Mouse (Mus musculus) megakaryocyte, embryonic 14.5 days (primary cell): Measurements from ENCODE around the gene Cela1. TPM values are rescaled to one million over a fixed set of nuclear protein-coding genes. Genes with fewer than 3 reads are reported as not detected.
A peak's percentile ranks its signal among the peaks of the same experiment; 100 is the strongest.

ENCODE experiments used
- H3K27me3 ChIP-seq: replicated peaks from 2 replicates; pipeline ENCODE3; 2012; ENCODE audit warnings: inconsistent platforms
- H3K36me3 ChIP-seq: replicated peaks from 2 replicates; pipeline ENCODE3; 2012; ENCODE audit warnings: low read length, inconsistent platforms, mixed read lengths
- H3K4me1 ChIP-seq: 2 replicates; pipeline ENCODE4 v1.6.1; 2012; ENCODE audit warnings: inconsistent platforms
- H3K4me3 ChIP-seq: replicated peaks from 2 replicates; pipeline ENCODE3; 2012; ENCODE audit warnings: moderate library complexity, mild to moderate bottlenecking, inconsistent platforms
- H3K9me3 ChIP-seq: 2 replicates; pipeline ENCODE4 v1.6.1; 2012; ENCODE audit warnings: inconsistent platforms
- FLI1 ChIP-seq: IDR thresholded peaks from 2 replicates; pipeline ENCODE4 v1.6.1; 2012; ENCODE audit warnings: low read length, inconsistent platforms, mixed read lengths
- GATA1 ChIP-seq: IDR thresholded peaks from 3 replicates; pipeline ENCODE4 v1.6.1; 2012; ENCODE audit warnings: mixed read lengths, low read length, inconsistent platforms, borderline replicate concordance
- polyA plus RNA-seq: library from polyadenylated mRNA; stranded (reverse); fragments of >175 nt; gene quantifications from 2 replicates; pipeline ENCODE4 v1.2.3, GENCODE M21; 2012; ENCODE audit warnings: low replicate concordance; ENCODE audit not compliant: insufficient read depth

The Cela1 gene
- 12.5 and 23.0 TPM in 2 replicates for polyA plus RNA-seq

- Histone ChIP-seq H3K9me3 (no peaks in the 10 kb centered on the region), H3K4me1 (peaks cover 70% of the 10 kb centered on the region), H3K27me3 (peaks cover 19% of the 10 kb centered on the region), H3K4me3 (peak within 1 kb of the TSS; percentile 87), H3K36me3 (peaks cover 19% of the 10 kb centered on the region)
- no peak for TF ChIP-seq FLI1
Observed at GRCm38 (mm10) chr15:100687430-100687971, at the start of gene Cela1. Gene Cela1, minus strand, starts transcription at chr15:100687921.

- peaks cover 69% of the 10 kb centered on the region for H3K4me1 ChIP-seq
- H3K9me3 ChIP-seq = no peaks in the 10 kb centered on the region
- H3K4me3 ChIP-seq = no peak overlapping the region
- peaks cover 19% of the 10 kb centered on the region for H3K27me3 ChIP-seq
- no peaks in the 10 kb centered on the region for H3K36me3 ChIP-seq
- TF ChIP-seq FLI1 (no peak), GATA1 (no peak)
Observed at GRCm38 (mm10) chr15:100735953-100736300, 48.2 kb upstream of the Cela1 start.

- TF ChIP-seq FLI1 (no peak), GATA1 (no peak)
- Histone ChIP-seq H3K9me3 (no peaks in the 10 kb centered on the region), H3K27me3 (peaks cover 24% of the 10 kb centered on the region), H3K4me1 (peaks cover 74% of the 10 kb centered on the region), H3K4me3 (peak overlapping the region; percentile 48), H3K36me3 (no peaks in the 10 kb centered on the region)
Observed at GRCm38 (mm10) chr15:100735095-100735952, 47.6 kb upstream of the Cela1 start.

GRCm38 (mm10) chr15:100732580-100732979 is 44.9 kb upstream of the Cela1 start:
- peaks cover 76% of the 10 kb centered on the region for H3K4me1 ChIP-seq
- H3K36me3 ChIP-seq = no peaks in the 10 kb centered on the region
- H3K27me3 ChIP-seq = peaks cover 42% of the 10 kb centered on the region
- no peak for TF ChIP-seq GATA1
- TF ChIP-seq FLI1 = no peak
- peak overlapping the region; percentile 69 for H3K4me3 ChIP-seq
- H3K9me3 ChIP-seq = no peaks in the 10 kb centered on the region

GRCm38 (mm10) chr15:100731081-100731480 is 43.4 kb upstream of the Cela1 start:
- H3K27me3 ChIP-seq = peaks cover 52% of the 10 kb centered on the region
- peaks cover 3% of the 10 kb centered on the region for H3K36me3 ChIP-seq
- no peaks in the 10 kb centered on the region for H3K9me3 ChIP-seq
- peaks cover 66% of the 10 kb centered on the region for H3K4me1 ChIP-seq
- TF ChIP-seq GATA1 (no peak), FLI1 (no peak)
- no peak overlapping the region for H3K4me3 ChIP-seq

GRCm38 (mm10) chr15:100729281-100729985 is 41.7 kb upstream of the Cela1 start, which contains the start of gene Galnt6:
Gene Galnt6, minus strand, starts transcription at chr15:100729376.
- peaks cover 8% of the 10 kb centered on the region for H3K36me3 ChIP-seq
- H3K9me3 ChIP-seq = no peaks in the 10 kb centered on the region
- H3K4me1 ChIP-seq = peaks cover 56% of the 10 kb centered on the region
- H3K4me3 ChIP-seq = peak within 1 kb of the TSS; percentile 92
- peaks cover 65% of the 10 kb centered on the region for H3K27me3 ChIP-seq
- TF ChIP-seq GATA1 (no peak), FLI1 (no peak)

- no peak for TF ChIP-seq GATA1
- no peak for TF ChIP-seq FLI1
- Histone ChIP-seq H3K4me1 (peaks cover 57% of the 10 kb centered on the region), H3K36me3 (peaks cover 8% of the 10 kb centered on the region), H3K4me3 (peak overlapping the region; percentile 92), H3K27me3 (peaks cover 73% of the 10 kb centered on the region), H3K9me3 (no peaks in the 10 kb centered on the region)
Observed at GRCm38 (mm10) chr15:100728586-100728985, 40.9 kb upstream of the Cela1 start.

- Histone ChIP-seq H3K27me3 (peaks cover 77% of the 10 kb centered on the region), H3K36me3 (peaks cover 8% of the 10 kb centered on the region), H3K4me1 (peaks cover 59% of the 10 kb centered on the region), H3K9me3 (no peaks in the 10 kb centered on the region), H3K4me3 (no peak overlapping the region)
- no peak for TF ChIP-seq FLI1
- no peak for TF ChIP-seq GATA1
Observed at GRCm38 (mm10) chr15:100727834-100728233, 40.1 kb upstream of the Cela1 start.

GRCm38 (mm10) chr15:100726721-100727120 is 39.0 kb upstream of the Cela1 start:
- peaks cover 8% of the 10 kb centered on the region for H3K36me3 ChIP-seq
- peaks cover 83% of the 10 kb centered on the region for H3K27me3 ChIP-seq
- peaks cover 59% of the 10 kb centered on the region for H3K4me1 ChIP-seq
- no peak for TF ChIP-seq GATA1
- TF ChIP-seq FLI1 = no peak
- H3K4me3 ChIP-seq = no peak overlapping the region
- H3K9me3 ChIP-seq = no peaks in the 10 kb centered on the region

- peaks cover 74% of the 10 kb centered on the region for H3K27me3 ChIP-seq
- H3K4me3 ChIP-seq = no peak overlapping the region
- TF ChIP-seq GATA1 (no peak), FLI1 (no peak)
- peaks cover 27% of the 10 kb centered on the region for H3K36me3 ChIP-seq
- H3K4me1 ChIP-seq = peaks cover 47% of the 10 kb centered on the region
- peaks cover 10% of the 10 kb centered on the region for H3K9me3 ChIP-seq
Observed at GRCm38 (mm10) chr15:100723505-100723904, 35.8 kb upstream of the Cela1 start.
